Mouse (Mus musculus): ENCODE measurements around the gene Trappc2l. TPM values are rescaled to one million over a fixed set of nuclear protein-coding genes. Genes with fewer than 3 reads are reported as not detected.
"Not testable (repeated sequence)": the region's sequence is repeated elsewhere in the genome, so short reads cannot be mapped to it uniquely, and the experiment has no call there.

Gene Trappc2l
- polyA plus RNA-seq, 1 experiment from 2014 or later = 101 TPM

DNA sequence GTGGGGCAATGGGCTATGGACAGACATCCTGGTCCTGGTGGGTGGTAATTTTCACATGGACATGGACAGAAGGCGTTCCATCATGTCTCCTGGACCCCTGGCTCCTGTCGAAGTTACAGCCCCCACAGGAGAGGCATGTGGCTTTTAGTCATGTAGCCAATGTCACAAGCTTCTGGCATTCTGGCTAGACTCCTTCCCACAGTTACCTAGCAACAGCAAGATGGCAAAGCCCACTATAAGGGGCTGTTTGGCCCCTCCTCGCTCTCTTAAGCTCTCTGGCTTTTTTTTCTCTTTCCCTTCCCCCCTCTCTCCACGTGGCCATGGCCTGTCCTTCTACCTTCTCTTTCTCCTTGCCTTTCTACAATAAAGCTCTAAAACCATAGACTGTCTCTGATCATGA is 38.3 kb upstream of the Trappc2l start:
- peaks cover 56% of the 10 kb centered on the region for H3K4me1 ChIP-seq (replicated peaks)
- H3K27ac ChIP-seq (replicated peaks); H3K4me2 ChIP-seq; H3K9ac ChIP-seq; H3K27me3 ChIP-seq; ATAC-seq (ENCODE audit: low read depth); H3K4me3 ChIP-seq; H3K9me3 ChIP-seq: not testable (repeated sequence)
- 21% methylated on average over 4 of the region's 4 CpGs for WGBS
- peaks cover 29% of the 10 kb centered on the region for H3K36me3 ChIP-seq

DNA sequence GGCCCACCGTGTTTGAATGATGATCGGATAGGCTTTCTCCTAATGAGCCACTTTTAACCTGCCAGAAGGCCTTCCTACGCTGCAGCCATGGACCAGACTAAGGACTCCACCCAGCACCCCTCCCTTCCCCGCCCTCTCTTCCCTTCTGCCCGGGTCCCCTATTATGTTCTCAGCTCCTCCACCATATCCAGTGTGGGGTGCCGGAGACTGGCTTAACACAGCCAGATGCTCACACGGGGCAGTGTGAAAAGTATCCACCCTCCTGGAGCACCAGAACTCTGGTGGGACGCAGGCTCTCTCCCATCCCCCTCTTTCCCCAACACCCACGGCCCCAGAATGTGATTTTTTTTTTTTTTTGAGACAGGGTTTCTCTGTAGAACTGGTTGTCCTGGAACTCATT is 37.9 kb upstream of the Trappc2l start:
- Histone ChIP-seq H3K9me3 (no peaks in the 10 kb centered on the region), H3K4me1 (replicated peaks) (peaks cover 52% of the 10 kb centered on the region), H3K27me3 (no peaks in the 10 kb centered on the region), H3K36me3 (peaks cover 29% of the 10 kb centered on the region), H3K9ac (no peak overlapping the region), H3K27ac (replicated peaks) (no peak overlapping the region), H3K4me3 (no peak overlapping the region), H3K4me2 (no peak overlapping the region)
- WGBS = 37% methylated on average over 9 of the region's 9 CpGs
- no peak for ATAC-seq (ENCODE audit: low read depth)

DNA sequence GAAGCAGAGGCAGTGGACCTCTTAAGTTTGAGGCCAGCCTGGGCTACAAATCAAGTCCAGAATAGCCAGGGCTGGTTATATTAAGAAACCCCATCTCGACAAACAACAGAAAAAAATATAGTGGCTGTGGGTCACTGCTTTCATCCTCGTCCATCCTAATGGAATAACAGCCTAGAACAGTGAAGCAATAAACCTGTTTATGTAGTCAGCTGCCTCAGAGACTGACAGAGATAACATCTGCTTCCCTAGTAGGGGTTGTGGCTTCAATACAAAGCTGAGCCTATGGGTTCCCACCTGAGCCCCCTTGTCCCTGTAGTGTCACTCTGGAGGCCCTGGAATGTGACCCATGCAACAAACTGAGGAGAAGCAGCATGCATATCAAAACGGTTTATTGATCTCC is 37.2 kb upstream of the Trappc2l start:
- H3K4me2 ChIP-seq = 0 out of 2 replicates have a peak overlapping the region, but pooled peaks have one; percentile 80
- H3K9ac ChIP-seq = no peak overlapping the region
- ATAC-seq (ENCODE audit: low read depth) = no peak
- no peaks in the 10 kb centered on the region for H3K27me3 ChIP-seq
- no peak overlapping the region for H3K27ac ChIP-seq (replicated peaks)
- 35% methylated on average over 3 of the region's 3 CpGs for WGBS
- no peaks in the 10 kb centered on the region for H3K9me3 ChIP-seq
- H3K4me1 ChIP-seq (replicated peaks) = peaks cover 49% of the 10 kb centered on the region
- H3K4me3 ChIP-seq = no peak overlapping the region
- peaks cover 29% of the 10 kb centered on the region for H3K36me3 ChIP-seq

DNA sequence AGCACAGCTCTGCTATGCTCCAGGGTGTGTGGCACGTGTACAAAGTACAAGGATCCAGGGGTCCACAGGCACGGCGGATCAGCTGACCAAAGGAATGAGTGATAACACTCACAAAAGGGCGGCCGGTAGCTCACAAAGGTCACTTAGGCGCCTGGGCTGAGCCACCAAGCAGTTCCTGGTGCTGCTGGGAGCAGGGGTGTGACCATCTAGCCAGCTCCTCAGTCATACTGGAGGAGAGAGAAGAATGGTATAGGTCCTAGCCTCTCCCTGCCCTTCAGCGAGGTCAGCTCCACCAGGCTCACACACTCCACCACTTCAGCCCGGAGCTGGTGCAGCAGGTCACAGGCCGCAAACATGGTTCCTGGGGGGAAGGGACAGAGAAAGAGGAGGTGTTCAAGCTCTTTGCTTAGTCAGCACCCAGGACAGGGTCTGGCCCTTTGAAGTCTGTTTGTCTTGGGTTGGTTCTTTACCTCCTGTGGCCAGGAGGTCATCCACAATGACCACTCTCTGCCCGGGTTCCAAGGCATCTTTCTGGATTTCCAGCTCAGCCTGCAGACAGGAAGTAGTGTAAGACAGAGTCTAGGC is 36.7 kb upstream of the Trappc2l start:
- Histone ChIP-seq H3K27me3 (no peaks in the 10 kb centered on the region), H3K9me3 (no peaks in the 10 kb centered on the region), H3K4me1 (replicated peaks) (peaks cover 52% of the 10 kb centered on the region), H3K4me3 (no peak overlapping the region), H3K36me3 (peaks cover 29% of the 10 kb centered on the region), H3K27ac (replicated peaks) (no peak overlapping the region), H3K4me2 (peak overlapping the region; percentile 80), H3K9ac (no peak overlapping the region)
- ATAC-seq (ENCODE audit: low read depth) = no peak
- WGBS = 52% methylated on average over 10 of the region's 10 CpGs

DNA sequence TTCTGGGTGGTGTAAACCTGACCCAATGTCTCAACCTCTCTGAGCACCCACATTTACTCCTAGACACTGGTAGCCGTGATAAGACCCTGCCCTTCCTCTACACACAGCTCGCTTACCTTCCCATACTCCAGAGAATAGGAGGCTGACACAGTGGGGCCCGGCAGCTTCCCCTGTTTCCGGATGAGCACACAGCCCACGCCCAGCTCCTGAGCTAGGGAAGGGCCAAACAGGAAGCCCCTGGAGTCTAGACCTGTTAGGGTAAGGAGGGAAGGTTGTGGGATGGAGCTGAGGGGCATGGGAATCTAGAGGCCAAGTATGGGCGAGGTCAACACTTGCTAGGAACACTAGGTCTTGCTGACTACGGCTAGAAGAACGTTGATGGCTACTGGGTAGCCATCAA is 36.2 kb upstream of the Trappc2l start:
- Histone ChIP-seq H3K9ac (peak overlapping the region; percentile 82; the same call in 1 of the 2 replicates), H3K4me3 (peak overlapping the region; percentile 60), H3K27me3 (no peaks in the 10 kb centered on the region), H3K36me3 (peaks cover 26% of the 10 kb centered on the region), H3K4me2 (peak overlapping the region; percentile 80), H3K27ac (replicated peaks) (no peak overlapping the region), H3K9me3 (no peaks in the 10 kb centered on the region), H3K4me1 (replicated peaks) (peaks cover 55% of the 10 kb centered on the region)
- no peak for ATAC-seq (ENCODE audit: low read depth)
- WGBS = 77% methylated on average over 8 of the region's 8 CpGs

DNA sequence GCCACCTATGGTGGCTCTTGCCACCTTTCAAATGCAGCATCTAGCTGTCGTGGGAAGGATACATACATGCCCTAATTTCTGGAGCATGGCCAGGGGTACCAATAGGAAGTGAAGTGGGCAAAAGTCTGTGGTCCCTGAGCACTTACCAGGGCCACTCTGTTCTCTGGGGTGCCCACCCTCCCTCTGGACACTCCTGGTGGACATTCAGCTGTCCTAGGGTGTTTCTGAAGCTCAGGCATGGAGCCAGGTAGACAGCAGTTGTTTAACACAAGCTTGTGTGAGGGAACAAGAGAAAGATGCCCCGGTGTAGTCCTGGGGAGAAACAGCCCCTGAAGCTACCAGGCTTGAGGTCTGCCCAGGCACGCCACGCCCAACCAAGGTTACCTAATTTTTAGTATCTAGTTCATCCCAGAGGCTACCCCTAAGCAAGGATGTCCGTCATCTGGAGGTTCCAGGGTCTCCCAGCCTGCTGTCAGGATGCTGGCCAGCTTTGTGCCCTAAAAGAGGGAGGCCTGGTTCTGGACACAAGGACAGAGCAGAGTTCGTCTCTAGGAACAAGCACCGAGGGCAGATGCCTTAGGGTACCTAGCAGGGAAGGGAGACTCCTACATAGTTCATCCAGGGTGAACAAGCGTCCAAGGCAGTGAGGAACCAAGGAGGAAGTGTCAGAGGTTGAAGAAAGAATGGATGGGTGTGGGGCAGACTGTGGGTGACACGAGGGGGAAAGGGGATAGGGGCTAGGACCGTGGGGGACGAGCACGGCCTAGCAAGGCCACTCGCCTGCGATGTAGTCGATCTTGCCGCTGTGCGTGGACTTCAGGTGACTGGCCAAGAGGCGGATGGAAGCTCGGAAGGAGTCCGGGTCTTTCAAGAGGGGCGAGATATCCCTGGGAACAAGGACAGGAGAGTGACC is 35.4 kb upstream of the Trappc2l start:
- peak overlapping the region; percentile 75 for H3K27ac ChIP-seq (replicated peaks)
- peak overlapping the region; percentile 60 for H3K4me3 ChIP-seq
- no peaks in the 10 kb centered on the region for H3K27me3 ChIP-seq
- no peaks in the 10 kb centered on the region for H3K9me3 ChIP-seq
- peaks cover 19% of the 10 kb centered on the region for H3K36me3 ChIP-seq
- peak overlapping the region; percentile 80 for H3K4me2 ChIP-seq
- WGBS = 18% methylated on average over 21 of the region's 21 CpGs
- peaks cover 55% of the 10 kb centered on the region for H3K4me1 ChIP-seq (replicated peaks)
- peak; percentile 45 for ATAC-seq (ENCODE audit: low read depth)
- peak overlapping the region; percentile 82 for H3K9ac ChIP-seq

DNA sequence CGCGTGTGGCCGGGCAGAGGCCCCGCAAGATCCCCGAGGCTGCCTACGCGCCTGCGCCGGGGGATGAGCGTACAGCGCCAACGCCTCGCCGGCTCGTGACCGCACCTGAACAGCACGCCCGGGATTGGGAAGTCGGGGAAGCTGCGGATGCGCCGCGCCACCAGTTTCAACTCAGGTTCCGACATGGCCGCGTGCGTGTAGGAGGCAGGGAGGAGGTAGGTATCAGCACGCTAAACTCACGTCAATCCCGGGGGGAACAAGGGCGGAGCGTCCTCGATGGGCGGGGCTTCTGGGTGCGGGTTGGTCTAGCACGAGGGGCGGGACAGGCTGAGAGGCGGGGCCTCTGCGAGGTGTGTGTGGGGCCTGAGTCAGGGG is 34.8 kb upstream of the Trappc2l start, which contains the start of gene Aprt:
Gene Aprt, minus strand, starts transcription at position 262 of the 375 bp plus-strand sequence.
- Histone ChIP-seq H3K4me2 (peak within 1 kb of the TSS; percentile 80), H3K9ac (peak within 1 kb of the TSS; percentile 82), H3K27ac (replicated peaks) (peak within 1 kb of the TSS; percentile 75), H3K36me3 (peaks cover 13% of the 10 kb centered on the region), H3K4me1 (replicated peaks) (peaks cover 55% of the 10 kb centered on the region), H3K4me3 (peak within 1 kb of the TSS; percentile 60), H3K9me3 (no peaks in the 10 kb centered on the region), H3K27me3 (no peaks in the 10 kb centered on the region)
- peak; percentile 89 for ATAC-seq (ENCODE audit: low read depth)
- WGBS = under 1% methylated on average over 39 of the region's 39 CpGs

DNA sequence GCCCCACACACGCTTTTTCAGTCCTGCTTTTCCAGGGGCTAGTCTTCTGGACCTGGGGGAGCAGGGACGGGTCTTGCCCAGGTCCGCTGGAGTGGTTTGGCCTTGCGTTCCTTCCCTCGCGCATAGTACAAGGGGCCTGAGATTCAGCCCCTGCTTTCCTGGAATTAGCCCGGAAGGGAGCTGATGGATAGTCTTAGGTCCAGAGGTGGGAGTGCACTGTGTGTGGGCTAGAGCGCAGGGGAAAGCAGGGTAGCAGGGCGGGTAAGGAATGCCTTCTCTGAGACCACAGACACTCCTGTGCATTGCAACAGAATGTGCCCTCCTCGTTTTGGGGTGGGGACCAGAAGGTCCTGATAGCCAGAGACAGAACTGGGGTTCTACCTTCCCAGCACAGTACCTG is 34.3 kb upstream of the Trappc2l start:
- Histone ChIP-seq H3K4me3 (peak overlapping the region; percentile 60), H3K9me3 (no peaks in the 10 kb centered on the region), H3K4me2 (peak overlapping the region; percentile 80), H3K4me1 (replicated peaks) (peaks cover 55% of the 10 kb centered on the region), H3K27ac (replicated peaks) (peak overlapping the region; percentile 75), H3K9ac (peak overlapping the region; percentile 82), H3K27me3 (no peaks in the 10 kb centered on the region), H3K36me3 (peaks cover 8% of the 10 kb centered on the region)
- peak; percentile 53 for ATAC-seq (ENCODE audit: low read depth)
- 38% methylated on average over 10 of the region's 10 CpGs for WGBS

DNA sequence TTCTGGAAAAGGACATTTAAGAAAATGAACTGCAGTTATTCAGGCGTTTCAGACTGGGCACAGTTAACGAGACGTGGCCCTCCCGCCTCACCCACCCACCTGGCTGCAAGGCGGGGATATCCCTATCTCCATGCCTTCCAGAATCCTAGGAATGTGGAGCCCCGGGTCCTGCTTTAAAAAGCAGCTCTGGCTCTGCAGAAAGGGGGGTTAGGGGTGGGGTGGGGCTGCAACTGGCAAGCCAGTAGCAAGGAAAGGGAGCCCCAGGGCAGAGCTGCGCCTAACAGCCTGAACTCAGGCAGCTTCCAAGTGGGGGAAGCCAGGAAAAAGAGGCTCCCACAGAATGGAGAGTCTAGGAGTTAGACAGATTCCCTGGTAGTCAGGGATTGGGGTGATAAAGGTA is 32.2 kb upstream of the Trappc2l start:
- no peak for ATAC-seq (ENCODE audit: low read depth)

DNA sequence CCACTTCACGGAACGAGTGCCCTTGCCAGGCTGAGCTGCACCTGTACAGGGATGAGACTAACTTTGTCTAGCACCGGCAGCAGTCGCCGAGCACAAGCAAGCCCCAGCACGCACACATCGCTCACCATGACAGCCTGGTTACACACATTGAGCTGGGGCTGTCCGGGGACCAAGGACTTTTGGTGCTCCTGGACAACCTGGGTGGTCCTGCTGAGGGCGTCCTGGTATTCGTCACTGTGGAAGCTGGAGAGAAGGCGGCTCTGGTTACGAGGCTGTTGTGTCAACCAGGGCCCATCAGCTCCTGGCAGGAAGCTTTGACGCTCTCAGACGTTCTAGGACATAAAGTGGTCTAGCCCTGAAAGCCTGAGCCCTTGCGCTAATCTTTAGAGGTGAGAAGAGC is 30.5 kb upstream of the Trappc2l start:
- no peak overlapping the region for H3K4me3 ChIP-seq
- H3K9me3 ChIP-seq = no peaks in the 10 kb centered on the region
- no peak overlapping the region for H3K27ac ChIP-seq (replicated peaks)
- no peaks in the 10 kb centered on the region for H3K36me3 ChIP-seq
- no peak for ATAC-seq (ENCODE audit: low read depth)
- WGBS = 70% methylated on average over 14 of the region's 15 CpGs
- no peaks in the 10 kb centered on the region for H3K27me3 ChIP-seq
- no peak overlapping the region for H3K9ac ChIP-seq
- peaks cover 38% of the 10 kb centered on the region for H3K4me1 ChIP-seq (replicated peaks)
- H3K4me2 ChIP-seq = no peak overlapping the region

More for the DNA sequence above, 32.2 kb upstream of the Trappc2l start:
- Histone ChIP-seq H3K9me3 (no peaks in the 10 kb centered on the region), H3K27me3 (no peaks in the 10 kb centered on the region), H3K27ac (replicated peaks) (no peak overlapping the region), H3K9ac (no peak overlapping the region), H3K36me3 (no peaks in the 10 kb centered on the region), H3K4me2 (no peak overlapping the region), H3K4me3 (no peak overlapping the region), H3K4me1 (replicated peaks) (peaks cover 43% of the 10 kb centered on the region)
- 17% methylated on average over 7 of the region's 7 CpGs for WGBS

DNA sequence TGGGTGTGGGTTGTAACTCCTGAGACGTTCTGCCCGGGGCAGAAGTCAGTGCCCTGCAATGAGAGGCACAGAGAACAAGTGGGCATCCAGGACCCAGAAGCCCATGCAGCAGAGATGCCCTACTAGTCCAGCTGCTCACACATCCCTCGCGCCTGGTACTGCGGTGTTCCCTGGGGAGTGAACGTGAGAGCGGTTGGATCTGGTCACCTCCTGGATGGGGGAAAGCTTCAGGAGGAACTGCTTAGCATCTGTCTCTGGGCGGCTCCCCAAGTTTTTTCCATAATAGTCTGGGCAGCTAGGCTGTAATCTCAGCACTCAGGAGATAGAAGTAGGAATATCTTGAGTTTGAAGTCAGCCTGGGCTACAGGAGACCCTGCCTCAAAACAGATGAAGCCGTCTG is 26.5 kb upstream of the Trappc2l start:
- no peak for ATAC-seq (ENCODE audit: low read depth)
- Histone ChIP-seq H3K27me3 (no peaks in the 10 kb centered on the region), H3K9ac (no peak overlapping the region), H3K36me3 (no peaks in the 10 kb centered on the region), H3K4me2 (no peak overlapping the region), H3K27ac (replicated peaks) (no peak overlapping the region), H3K4me3 (no peak overlapping the region), H3K9me3 (no peaks in the 10 kb centered on the region), H3K4me1 (replicated peaks) (peaks cover 24% of the 10 kb centered on the region)
- 75% methylated on average over 9 of the region's 9 CpGs for WGBS

DNA sequence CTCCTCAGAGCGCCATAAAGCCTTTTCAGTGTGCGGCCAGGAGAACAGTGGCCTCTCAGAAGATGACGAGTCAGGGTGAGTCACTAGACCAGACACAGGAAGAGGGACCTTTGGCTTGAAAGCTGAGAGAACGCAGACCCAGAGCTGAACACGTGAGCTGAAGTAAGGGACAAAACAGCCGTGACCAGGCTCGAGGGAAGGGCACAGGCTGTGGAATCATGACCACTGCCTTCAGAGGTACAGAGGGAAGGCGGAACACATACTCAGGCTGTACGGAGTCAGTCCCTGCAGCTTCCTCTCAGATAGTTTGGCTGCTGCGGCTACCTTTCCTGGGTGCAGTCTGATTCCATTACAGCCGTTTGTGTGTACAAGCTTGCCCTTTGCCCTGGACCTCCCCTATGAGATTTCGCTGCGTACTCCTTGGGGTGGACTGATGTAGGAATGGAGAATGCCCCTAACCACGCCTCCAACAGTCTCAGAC is 26.0 kb upstream of the Trappc2l start:
- Histone ChIP-seq H3K27me3 (no peaks in the 10 kb centered on the region), H3K9me3 (no peaks in the 10 kb centered on the region), H3K27ac (replicated peaks) (no peak overlapping the region; the same call in 1 of the 2 replicates), H3K4me3 (no peak overlapping the region), H3K4me1 (replicated peaks) (peaks cover 23% of the 10 kb centered on the region), H3K4me2 (no peak overlapping the region), H3K36me3 (no peaks in the 10 kb centered on the region), H3K9ac (no peak overlapping the region)
- no peak for ATAC-seq (ENCODE audit: low read depth)
- WGBS = 71% methylated on average over 14 of the region's 14 CpGs

Data from neural tube, embryonic 13.5 days (tissue).